ENCODE assay signal across 24 mouse cellular contexts in genomic region chr7:121014486-121014885, GRCm38 (mm10). TPM values are rescaled to one million over a fixed set of nuclear protein-coding genes. Genes with fewer than 3 reads are reported as not detected.
"Had no signal": no experiment of that assay in that cellular context is flagged by ENCODE, and none has a peak within 500 bp of the region (broad histone marks: within the 10 kb centered on the region; RNA-seq: fewer than 3 reads in every experiment).

No protein-coding gene starts in this region.

- ATAC-seq: forebrain, postnatal 0 days; hindbrain, postnatal 0 days; intestine, embryonic 16.5 days had no signal

- DNase-seq: forebrain, postnatal 0 days; gastrocnemius, postnatal 14 days; gastrocnemius, postnatal 36 days; heart, adult 18-20 months; heart, postnatal 14 days; heart, postnatal 36 days; kidney, adult 11 months; kidney, adult 9 months; kidney, postnatal 14 days; kidney, postnatal 36 days; layer of hippocampus, adult 9-11 months; layer of hippocampus, postnatal 36 days; left cerebral cortex, postnatal 4 days had no signal

- H3K27ac ChIP-seq: heart, embryonic 10.5 days; heart, embryonic 13.5 days; heart, embryonic 15.5 days; hindbrain, embryonic 13.5 days; hindbrain, embryonic 15.5 days; hindbrain, postnatal 0 days; kidney, embryonic 15.5 days; kidney, postnatal 0 days; limb, embryonic 13.5 days; limb, embryonic 15.5 days had no signal

- H3K27me3 ChIP-seq: heart, embryonic 15.5 days; hindbrain, embryonic 13.5 days; hindbrain, embryonic 15.5 days; kidney, embryonic 15.5 days; limb, embryonic 13.5 days; limb, embryonic 15.5 days had no signal

- H3K36me3 ChIP-seq: heart, embryonic 10.5 days; heart, embryonic 13.5 days; heart, embryonic 15.5 days; hindbrain, embryonic 13.5 days; hindbrain, embryonic 15.5 days; kidney, embryonic 15.5 days; limb, embryonic 13.5 days; limb, embryonic 15.5 days had no signal

- H3K4me3 ChIP-seq: heart, embryonic 10.5 days; heart, embryonic 13.5 days; heart, embryonic 15.5 days; hindbrain, embryonic 13.5 days; hindbrain, embryonic 15.5 days; kidney, embryonic 15.5 days; limb, embryonic 13.5 days; limb, embryonic 15.5 days had no signal

- H3K9ac ChIP-seq: forebrain, postnatal 0 days; heart, embryonic 13.5 days; heart, embryonic 15.5 days; hindbrain, embryonic 13.5 days; hindbrain, embryonic 15.5 days; kidney, embryonic 15.5 days; limb, embryonic 13.5 days; limb, embryonic 15.5 days had no signal

- H3K4me2 ChIP-seq: heart, embryonic 13.5 days; heart, embryonic 15.5 days; hindbrain, embryonic 13.5 days; hindbrain, embryonic 15.5 days; kidney, embryonic 15.5 days; limb, embryonic 13.5 days; limb, embryonic 15.5 days had no signal

- H3K9me3 ChIP-seq: heart, embryonic 10.5 days; heart, embryonic 13.5 days; heart, embryonic 15.5 days; hindbrain, embryonic 13.5 days; hindbrain, embryonic 15.5 days; kidney, embryonic 15.5 days; limb, embryonic 13.5 days; limb, embryonic 15.5 days had no signal

- H3K4me1 ChIP-seq: heart, embryonic 10.5 days; heart, embryonic 13.5 days; heart, embryonic 15.5 days; kidney, embryonic 15.5 days had no signal

RNA-seq across cellular contexts. Expression of gene Mfsd13b, which starts 32.2 kb away (rescaled TPM):
- polyA plus RNA-seq: kidney, embryonic 15.5 days had no signal
